Mouse (Mus musculus) stomach, embryonic 15.5 days (tissue): Measurements from ENCODE around the gene Fitm1. TPM values are rescaled to one million over a fixed set of nuclear protein-coding genes. Genes with fewer than 3 reads are reported as not detected.

Experiments
- ATAC-seq: fragments of 200-750 bp; cut with Nextera tagmentation; 2 replicates; pipeline ENCODE4 v1.8.0; 2017; ENCODE audit warnings: low read depth, moderate number of reproducible peaks, moderate TSS enrichment; ENCODE audit not compliant: insufficient read depth, low FRiP score
- H3K27ac ChIP-seq: fragments of 300-500 bp; sonication (generic); 2 replicates; pipeline ENCODE4 v1.5.1; 2015; ENCODE audit warnings: mild to moderate bottlenecking, inconsistent platforms
- H3K27me3 ChIP-seq: fragments of 300-500 bp; sonication (generic); replicated peaks from 2 replicates; pipeline ENCODE4 v1.6.1; 2015; ENCODE audit warnings: inconsistent platforms
- H3K36me3 ChIP-seq: fragments of 300-500 bp; sonication (generic); 2 replicates; pipeline ENCODE4 v1.6.1; 2015; ENCODE audit warnings: inconsistent platforms
- H3K4me1 ChIP-seq: fragments of 300-500 bp; sonication (generic); 2 replicates; pipeline ENCODE4 v1.6.1; 2015; ENCODE audit warnings: inconsistent platforms
- H3K4me2 ChIP-seq: fragments of 300-500 bp; sonication (generic); 2 replicates; pipeline ENCODE4 v1.6.1; 2015; ENCODE audit warnings: mild to moderate bottlenecking, inconsistent platforms
- H3K4me3 ChIP-seq: fragments of 300-500 bp; sonication (generic); replicated peaks from 2 replicates; pipeline ENCODE4 v1.5.1; 2015; ENCODE audit warnings: inconsistent platforms
- H3K9ac ChIP-seq: fragments of 300-500 bp; sonication (generic); 2 replicates; pipeline ENCODE4 v1.6.1; 2015; ENCODE audit warnings: inconsistent platforms
- H3K9me3 ChIP-seq: fragments of 300-500 bp; sonication (generic); 2 replicates; pipeline ENCODE4 v1.6.1; 2016; ENCODE audit warnings: inconsistent platforms
- WGBS: fragments of 180-500 bp; shearing (Covaris S2); methylation state at CpG from one replicate; pipeline ENCODE4 v1.1.7; 2015; 5-methylcytosine and 5-hydroxymethylcytosine counted together
- polyA plus RNA-seq: library from polyadenylated mRNA; unstranded; fragments of >200 nt; fragmentation: Nextera tagmentation; extraction: Ambion mirVana; gene quantifications from 2 replicates; pipeline ENCODE4 v1.2.1, GENCODE M21; 2015

Fitm1 gene
- polyA plus RNA-seq, 1 experiment from 2014 or later = 0.50 TPM

DNA sequence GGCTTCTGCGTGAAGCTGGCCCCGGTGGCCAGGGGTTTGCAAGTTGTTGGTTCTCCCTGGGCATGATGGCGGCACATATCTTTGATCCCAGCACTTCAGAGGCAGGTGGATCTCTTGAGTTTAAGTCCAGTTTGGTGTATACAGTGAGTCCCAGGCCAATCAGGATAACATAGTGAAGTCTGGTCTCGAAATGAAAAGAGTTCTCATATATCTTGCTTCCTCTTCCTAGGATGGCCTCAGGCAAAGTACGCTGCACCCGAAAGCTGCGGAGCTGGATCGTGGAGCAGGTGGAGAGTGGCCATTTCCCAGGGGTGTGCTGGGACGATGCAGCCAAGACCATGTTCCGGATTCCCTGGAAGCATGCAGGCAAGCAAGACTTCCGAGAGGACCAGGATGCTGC lies 29.4 kb downstream of the Fitm1 start:
- Histone ChIP-seq H3K27ac (peak overlapping the region; percentile 85; the same call in 1 of the 2 replicates), H3K4me3 (no peak overlapping the region), H3K27me3 (no peaks in the 10 kb centered on the region), H3K9ac (no peak overlapping the region), H3K9me3 (no peaks in the 10 kb centered on the region), H3K4me2 (peak overlapping the region; percentile 59), H3K36me3 (peaks cover 46% of the 10 kb centered on the region), H3K4me1 (peaks cover 10% of the 10 kb centered on the region)
- ATAC-seq = no peak
- 90% methylated on average over 11 of the region's 11 CpGs for WGBS

DNA sequence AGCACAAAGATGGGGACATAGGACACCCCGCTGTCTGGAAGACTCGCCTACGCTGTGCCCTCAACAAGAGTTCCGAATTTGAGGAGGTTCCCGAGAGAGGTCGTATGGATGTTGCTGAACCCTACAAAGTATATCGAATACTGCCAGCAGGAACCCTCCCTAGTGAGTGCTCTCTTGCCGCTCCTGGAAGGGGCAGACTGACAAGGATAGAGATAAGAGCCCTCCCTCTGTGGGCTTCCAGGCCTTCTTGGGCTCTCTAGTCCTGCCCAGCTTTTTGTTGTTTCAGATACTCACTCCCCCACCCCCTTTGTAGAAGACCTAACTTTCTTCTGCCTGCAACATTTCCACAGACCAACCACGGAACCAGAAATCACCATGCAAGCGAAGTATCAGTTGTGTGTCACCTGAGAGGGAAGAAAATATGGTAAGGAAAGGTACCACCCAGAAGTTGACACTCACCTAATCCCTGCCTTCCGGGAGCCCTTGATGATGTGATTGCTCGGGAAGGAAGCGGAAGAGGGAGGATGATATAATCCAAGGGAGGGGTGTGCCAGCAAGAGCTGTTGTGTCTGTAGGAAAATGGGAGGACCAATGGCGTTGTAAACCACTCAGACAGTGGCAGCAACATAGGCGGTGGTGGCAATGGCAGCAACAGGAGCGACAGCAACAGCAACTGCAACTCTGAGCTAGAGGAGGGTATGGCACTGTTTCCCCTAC lies 30.5 kb downstream of the Fitm1 start:
- no peak overlapping the region for H3K4me3 ChIP-seq
- WGBS = 91% methylated on average over 16 of the region's 16 CpGs
- peaks cover 39% of the 10 kb centered on the region for H3K36me3 ChIP-seq
- peaks cover 10% of the 10 kb centered on the region for H3K4me1 ChIP-seq
- H3K9ac ChIP-seq = no peak overlapping the region
- no peak for ATAC-seq
- H3K4me2 ChIP-seq = no peak overlapping the region
- H3K27me3 ChIP-seq = no peaks in the 10 kb centered on the region
- no peaks in the 10 kb centered on the region for H3K9me3 ChIP-seq
- no peak overlapping the region for H3K27ac ChIP-seq

DNA sequence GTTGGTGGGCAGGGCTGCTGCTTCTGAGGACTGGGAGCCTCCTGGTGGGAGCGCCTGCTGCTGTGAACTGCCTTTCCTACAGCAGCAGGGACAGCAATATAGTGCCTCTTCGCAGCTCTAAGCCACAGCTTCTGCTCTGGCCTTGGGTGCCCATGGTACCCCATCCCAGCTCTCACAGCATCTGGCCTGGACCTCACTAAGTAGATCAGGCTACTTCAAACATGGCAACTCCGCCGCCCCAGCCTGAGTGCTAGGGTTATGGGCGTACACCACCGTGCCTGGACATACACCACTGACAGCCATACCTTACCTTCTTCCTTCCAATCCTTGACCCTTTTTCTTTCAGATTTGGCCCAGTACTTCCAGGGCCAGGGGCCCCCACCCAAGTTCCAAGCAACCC lies 32.9 kb downstream of the Fitm1 start:
- peaks cover 27% of the 10 kb centered on the region; the same call in 1 of the 2 replicates for H3K36me3 ChIP-seq
- no peak for ATAC-seq
- H3K9me3 ChIP-seq = no peaks in the 10 kb centered on the region
- H3K4me3 ChIP-seq = no peak overlapping the region
- H3K4me2 ChIP-seq = no peak overlapping the region
- peaks cover 9% of the 10 kb centered on the region for H3K4me1 ChIP-seq
- H3K27ac ChIP-seq = no peak overlapping the region
- 91% methylated on average over 6 of the region's 6 CpGs for WGBS
- no peaks in the 10 kb centered on the region for H3K27me3 ChIP-seq
- H3K9ac ChIP-seq = no peak overlapping the region

DNA sequence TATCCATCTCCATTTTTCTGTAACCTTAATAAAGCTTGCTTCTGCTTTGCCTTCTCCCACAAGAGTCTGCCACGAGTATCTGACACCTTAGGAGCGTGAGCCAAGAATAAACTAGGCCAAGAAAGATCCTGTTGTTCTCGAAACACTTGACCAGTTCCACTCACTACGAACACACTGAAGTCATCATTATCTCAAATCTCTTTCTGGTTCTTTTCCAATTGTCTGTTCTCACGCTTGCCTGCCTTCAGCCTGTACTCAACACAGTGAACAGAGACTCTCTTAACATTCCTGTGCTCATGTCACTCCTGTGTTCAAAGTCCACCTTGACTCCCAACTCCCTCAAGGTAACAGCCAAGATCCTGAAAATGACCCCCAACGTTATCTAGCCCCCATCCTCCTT lies 37.9 kb downstream of the Fitm1 start:
- H3K9me3 ChIP-seq = no peaks in the 10 kb centered on the region
- H3K27ac ChIP-seq = no peak overlapping the region
- no peak overlapping the region for H3K4me2 ChIP-seq
- ATAC-seq = no peak
- no peaks in the 10 kb centered on the region for H3K27me3 ChIP-seq
- peaks cover 4% of the 10 kb centered on the region; the same call in 1 of the 2 replicates for H3K4me1 ChIP-seq
- no peak overlapping the region for H3K9ac ChIP-seq
- H3K4me3 ChIP-seq = no peak overlapping the region
- peaks cover 10% of the 10 kb centered on the region; the same call in 1 of the 2 replicates for H3K36me3 ChIP-seq
- WGBS = 69% methylated on average over 6 of the region's 6 CpGs

DNA sequence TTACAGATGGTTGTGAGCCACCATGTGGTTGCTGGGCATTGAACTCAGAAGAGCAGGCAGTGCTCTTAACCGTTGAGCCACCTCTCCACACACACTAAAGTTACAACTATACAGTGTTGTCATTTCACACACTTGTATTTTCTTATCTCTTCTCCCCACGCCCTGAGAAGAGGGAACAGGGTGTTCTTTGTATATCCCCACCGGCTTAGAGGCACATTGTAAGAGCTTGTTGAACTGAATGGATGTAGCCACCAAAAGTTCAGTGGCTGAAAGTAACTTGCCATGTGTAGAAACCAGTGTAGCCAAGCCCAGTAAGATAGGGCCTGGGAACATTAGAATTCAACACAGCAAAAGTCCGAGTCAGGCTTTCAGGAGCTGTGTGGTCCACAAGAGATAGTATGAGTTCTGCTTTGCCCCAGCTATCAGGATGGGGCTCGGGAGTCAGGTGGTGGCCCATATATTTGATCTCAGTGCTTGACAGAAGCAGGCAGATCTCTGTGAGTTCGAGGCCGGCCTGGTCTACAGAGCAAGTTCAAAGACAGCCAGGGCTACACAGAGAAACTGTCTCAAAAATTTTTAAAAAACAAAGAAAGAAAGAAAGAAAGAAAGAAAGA lies 39.3 kb downstream of the Fitm1 start:
- peaks cover 10% of the 10 kb centered on the region for H3K4me1 ChIP-seq

DNA sequence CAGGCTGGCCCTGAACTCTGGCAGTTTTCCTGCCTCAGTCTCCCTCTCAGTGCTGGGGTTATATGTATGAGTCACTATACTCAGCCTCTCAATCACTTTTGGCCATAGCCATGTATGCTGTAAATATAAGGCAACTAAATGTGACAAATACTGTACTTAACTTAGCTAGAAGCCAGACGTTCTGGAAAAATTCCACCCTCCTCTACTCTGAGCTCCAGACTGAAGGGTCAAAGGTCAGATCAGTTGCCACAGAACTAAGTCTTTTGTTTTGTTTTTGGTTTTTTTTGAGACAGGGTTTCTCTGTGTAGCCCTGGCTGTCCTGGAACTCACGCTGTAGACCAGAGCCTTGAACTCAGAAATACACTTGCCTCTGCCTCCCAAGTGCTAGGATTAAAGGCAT lies 40.5 kb downstream of the Fitm1 start:
- Histone ChIP-seq H3K9ac (no peak overlapping the region), H3K27ac (no peak overlapping the region), H3K4me1 (peaks cover 10% of the 10 kb centered on the region), H3K4me2 (no peak overlapping the region), H3K9me3 (no peaks in the 10 kb centered on the region), H3K36me3 (no peaks in the 10 kb centered on the region), H3K4me3 (no peak overlapping the region), H3K27me3 (no peaks in the 10 kb centered on the region)
- ATAC-seq = no peak
- WGBS = 43% methylated on average over 2 of the region's 2 CpGs

More for the DNA sequence above, 39.3 kb downstream of the Fitm1 start:
- Histone ChIP-seq H3K27me3 (no peaks in the 10 kb centered on the region), H3K9ac (no peak overlapping the region), H3K4me3 (no peak overlapping the region), H3K4me2 (no peak overlapping the region), H3K9me3 (no peaks in the 10 kb centered on the region), H3K36me3 (0 out of 2 replicates have a peak, but pooled peaks cover 2% of the 10 kb centered on the region), H3K27ac (no peak overlapping the region)
- peak; percentile 51; the same call in 1 of the 2 replicates for ATAC-seq
- 68% methylated on average over 7 of the region's 7 CpGs for WGBS

DNA sequence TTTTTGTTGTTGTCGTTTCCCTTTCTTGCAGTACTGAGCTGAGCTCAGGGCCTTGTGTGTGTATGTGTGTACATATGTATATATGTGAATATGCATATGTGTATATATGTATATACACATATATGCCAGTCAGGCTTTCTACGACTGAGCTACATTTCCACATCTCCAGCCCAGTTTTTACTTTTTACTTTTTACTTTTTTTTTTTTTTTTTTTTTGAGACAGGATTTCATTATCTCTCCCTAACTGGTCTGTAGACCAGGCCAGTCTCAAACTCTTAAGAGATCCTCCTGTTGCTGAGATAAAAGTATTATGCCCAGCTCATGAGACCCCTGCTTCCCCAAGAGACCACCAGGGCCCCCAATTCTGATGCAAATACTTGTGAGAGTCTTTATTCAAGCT lies 41.4 kb downstream of the Fitm1 start:
- no peak overlapping the region for H3K4me3 ChIP-seq
- H3K27ac ChIP-seq = no peak overlapping the region
- no peak for ATAC-seq
- H3K36me3 ChIP-seq = no peaks in the 10 kb centered on the region
- H3K9ac ChIP-seq = no peak overlapping the region
- no peaks in the 10 kb centered on the region for H3K27me3 ChIP-seq
- H3K4me2 ChIP-seq = no peak overlapping the region
- WGBS = 83% methylated on average over 2 of the region's 2 CpGs
- no peaks in the 10 kb centered on the region for H3K9me3 ChIP-seq
- peaks cover 10% of the 10 kb centered on the region for H3K4me1 ChIP-seq

DNA sequence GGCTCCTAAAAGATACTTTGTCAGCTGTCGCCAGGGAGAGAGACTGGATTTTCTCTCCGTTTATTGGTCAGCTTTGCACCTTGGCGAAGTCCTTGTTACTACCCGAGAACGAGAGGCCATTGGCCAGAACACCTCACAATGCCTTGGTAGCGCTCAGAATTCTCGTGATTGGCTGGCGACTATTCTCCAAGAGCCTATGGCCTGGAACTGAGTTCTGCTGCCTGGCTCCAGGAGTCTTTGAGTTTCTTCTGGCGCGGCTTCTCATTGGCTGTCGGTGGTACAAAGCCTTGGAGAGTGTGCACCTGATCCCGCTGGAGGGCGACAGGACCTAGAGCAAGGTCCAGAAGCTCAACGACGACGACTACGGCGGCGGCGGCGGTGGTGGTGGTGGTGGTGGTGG lies 42.4 kb downstream of the Fitm1 start, which contains the start of gene Rec8:
TSS of gene Rec8 (plus strand) at position 216 of the 400 bp plus-strand sequence.
- H3K4me3 ChIP-seq = peak within 1 kb of the TSS; percentile 26
- H3K27me3 ChIP-seq = no peaks in the 10 kb centered on the region
- H3K27ac ChIP-seq = peak within 1 kb of the TSS; percentile 3; the same call in 1 of the 2 replicates
- no peak within 1 kb of the TSS for H3K9ac ChIP-seq
- WGBS = 10% methylated on average over 21 of the region's 21 CpGs
- H3K4me2 ChIP-seq = peak within 1 kb of the TSS; percentile 50
- peak; percentile 84 for ATAC-seq
- no peaks in the 10 kb centered on the region for H3K36me3 ChIP-seq
- peaks cover 10% of the 10 kb centered on the region for H3K4me1 ChIP-seq
- no peaks in the 10 kb centered on the region for H3K9me3 ChIP-seq

DNA sequence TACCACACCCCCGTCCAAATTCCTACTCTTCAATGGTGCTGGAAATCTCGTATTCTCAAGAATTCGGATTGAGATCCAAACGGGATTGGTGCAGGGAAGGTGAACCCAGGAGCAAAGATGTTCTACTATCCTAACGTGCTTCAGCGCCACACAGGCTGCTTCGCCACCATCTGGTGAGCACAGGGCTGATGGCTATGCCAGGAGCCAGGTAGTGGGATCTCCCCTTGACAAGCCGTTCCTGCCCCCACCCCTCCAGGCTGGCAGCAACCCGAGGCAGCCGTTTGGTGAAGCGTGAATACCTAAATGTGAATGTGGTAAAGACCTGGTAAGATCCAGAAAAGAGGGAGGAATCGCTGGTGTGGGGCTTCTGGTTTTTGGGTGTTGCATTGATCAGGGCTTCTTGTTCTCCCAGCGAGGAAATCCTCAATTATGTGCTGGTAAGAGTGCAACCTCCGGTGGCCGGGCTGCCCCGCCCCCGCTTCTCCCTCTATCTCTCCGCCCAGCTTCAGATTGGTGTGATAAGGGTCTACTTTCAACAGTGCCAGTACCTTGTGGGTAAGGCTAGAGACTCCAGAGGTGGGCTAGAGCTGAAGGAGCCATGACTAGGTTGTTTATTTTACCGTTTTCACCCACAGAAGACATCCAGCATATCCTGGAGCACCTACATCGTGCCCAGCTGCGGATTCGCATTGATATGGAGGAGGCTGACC lies 43.2 kb downstream of the Fitm1 start:
- H3K4me2 ChIP-seq = peak overlapping the region; percentile 50
- no peak overlapping the region for H3K27ac ChIP-seq
- H3K9me3 ChIP-seq = no peaks in the 10 kb centered on the region
- no peak overlapping the region for H3K9ac ChIP-seq
- 32% methylated on average over 22 of the region's 22 CpGs for WGBS
- no peaks in the 10 kb centered on the region for H3K27me3 ChIP-seq
- peak overlapping the region; percentile 26 for H3K4me3 ChIP-seq
- peaks cover 10% of the 10 kb centered on the region for H3K4me1 ChIP-seq
- H3K36me3 ChIP-seq = no peaks in the 10 kb centered on the region
- no peak for ATAC-seq

Other genes with a start within 250 kb of the Fitm1 start
- 121 TPM in 2 replicates for gene Dhrs4, start 96.9 kb upstream of the Fitm1 start, polyA plus RNA-seq
- gene Carmil3, start 85.0 kb upstream of the Fitm1 start, polyA plus RNA-seq = 2.1 and 2.2 TPM in 2 replicates
- 0.23 and 0.42 TPM in 2 replicates for gene Cpne6, start 65.2 kb upstream of the Fitm1 start, polyA plus RNA-seq
- gene Nrl, start 50.6 kb upstream of the Fitm1 start, polyA plus RNA-seq = not detected in 2 replicates
- gene Pck2, start 35.4 kb upstream of the Fitm1 start, polyA plus RNA-seq = 48.5 and 52.8 TPM in 2 replicates
- gene Dcaf11, start 15.6 kb upstream of the Fitm1 start, polyA plus RNA-seq = 63.6 and 75.7 TPM in 2 replicates
- gene A730061H03Rik, start 15.2 kb upstream of the Fitm1 start, polyA plus RNA-seq = 1.2 and 1.4 TPM in 2 replicates
- gene Psme1, start 2.5 kb downstream of the Fitm1 start, polyA plus RNA-seq = 159 and 176 TPM in 2 replicates
- gene Emc9, start 9.7 kb downstream of the Fitm1 start, polyA plus RNA-seq = 9.4 and 11.2 TPM in 2 replicates
- 265 and 289 TPM in 2 replicates for gene Psme2, start 15.5 kb downstream of the Fitm1 start, polyA plus RNA-seq
- gene Rnf31, start 16.1 kb downstream of the Fitm1 start, polyA plus RNA-seq = 16.7 and 18.4 TPM in 2 replicates
- gene Irf9, start 28.0 kb downstream of the Fitm1 start, polyA plus RNA-seq = 11.6 and 12.1 TPM in 2 replicates
- gene Rec8, start 42.4 kb downstream of the Fitm1 start, polyA plus RNA-seq = 9.2 and 10.7 TPM in 2 replicates
- gene Ipo4, start 60.3 kb downstream of the Fitm1 start, polyA plus RNA-seq = 81.1 and 82.4 TPM in 2 replicates
- 1.3 and 1.7 TPM in 2 replicates for gene Gm49378, start 62.3 kb downstream of the Fitm1 start, polyA plus RNA-seq
- gene Tm9sf1, start 68.2 kb downstream of the Fitm1 start, polyA plus RNA-seq = 123 and 124 TPM in 2 replicates
- gene Tssk4, start 74.6 kb downstream of the Fitm1 start, polyA plus RNA-seq = 0.40 and 0.59 TPM in 2 replicates
- 51.3 and 54.3 TPM in 2 replicates for gene Mdp1, start 84.9 kb downstream of the Fitm1 start, polyA plus RNA-seq
- 53.5 and 54.6 TPM in 2 replicates for gene Gmpr2, start 96.3 kb downstream of the Fitm1 start, polyA plus RNA-seq
- 495 and 515 TPM in 2 replicates for gene Nedd8, start 96.5 kb downstream of the Fitm1 start, polyA plus RNA-seq
- gene Tinf2, start 106.2 kb downstream of the Fitm1 start, polyA plus RNA-seq = 33.9 and 40.4 TPM in 2 replicates
- gene Tgm1, start 138.3 kb downstream of the Fitm1 start, polyA plus RNA-seq = 17.9 and 30.5 TPM in 2 replicates
- 30.0 and 35.8 TPM in 2 replicates for gene Rabggta, start 146.6 kb downstream of the Fitm1 start, polyA plus RNA-seq
- gene Dhrs1, start 170.1 kb downstream of the Fitm1 start, polyA plus RNA-seq = 92.9 and 96.4 TPM in 2 replicates
- 34.3 and 36.7 TPM in 2 replicates for gene Nop9, start 170.1 kb downstream of the Fitm1 start, polyA plus RNA-seq
- 11.8 and 12.9 TPM in 2 replicates for gene Cideb, start 182.8 kb downstream of the Fitm1 start, polyA plus RNA-seq
- 0.85 and 0.96 TPM in 2 replicates for gene Ltb4r2, start 185.8 kb downstream of the Fitm1 start, polyA plus RNA-seq
- 3.8 and 4.7 TPM in 2 replicates for gene Ltb4r1, start 190.3 kb downstream of the Fitm1 start, polyA plus RNA-seq
- 6.3 and 8.0 TPM in 2 replicates for gene Adcy4, start 208.5 kb downstream of the Fitm1 start, polyA plus RNA-seq
- 32.0 and 36.9 TPM in 2 replicates for gene Ripk3, start 213.2 kb downstream of the Fitm1 start, polyA plus RNA-seq
- 35.5 and 40.9 TPM in 2 replicates for gene Nfatc4, start 247.5 kb downstream of the Fitm1 start, polyA plus RNA-seq